Comparison of ENCODE assay signal across 8 mouse cellular contexts in the genomic region with DNA sequence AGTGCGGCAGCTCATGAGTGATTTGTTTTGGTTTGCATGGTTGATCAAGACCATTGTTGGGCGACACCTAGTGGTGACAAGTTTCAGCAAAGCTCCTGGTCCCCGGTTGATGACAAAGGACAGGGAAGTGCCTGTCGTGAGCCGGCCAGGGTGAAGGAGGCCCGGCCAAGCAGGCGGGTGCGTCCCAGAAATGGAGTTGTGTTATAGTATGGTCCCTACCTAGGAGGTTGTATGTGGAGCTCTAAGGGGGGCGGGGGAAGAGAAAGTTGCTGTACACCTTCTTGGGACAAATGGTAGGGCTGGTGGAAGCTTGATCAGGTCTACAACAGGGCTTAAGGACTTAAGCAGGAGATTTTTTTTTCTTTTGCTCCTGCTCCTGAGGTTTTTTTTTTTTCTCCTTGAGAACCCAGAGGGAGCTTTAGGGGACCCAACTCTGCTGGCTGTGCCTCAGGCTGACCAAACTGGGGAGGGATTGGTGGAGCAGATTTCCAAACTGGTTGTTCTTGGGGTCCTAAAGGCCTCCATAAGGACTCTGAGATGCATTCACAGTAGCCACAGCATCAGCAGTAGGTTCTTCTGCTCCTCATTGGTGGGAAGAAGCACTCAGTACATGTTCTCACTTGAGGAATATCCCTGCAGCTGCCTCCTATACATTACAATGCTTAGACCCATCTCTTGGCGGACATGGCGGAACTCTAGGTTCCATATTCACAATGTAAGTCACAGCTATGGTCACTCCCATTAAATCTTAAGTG. TPM values are rescaled to one million over a fixed set of nuclear protein-coding genes. Genes with fewer than 3 reads are reported as not detected.
DNase-seq lines count a peak whose midpoint lies in the region; ATAC-seq and TF ChIP-seq lines count a peak whose summit lies in the region.

No protein-coding gene starts in this region.

- H3K27me3 ChIP-seq in forebrain, embryonic 15.5 days = no peaks in the 10 kb centered on the region

- DNase-seq in ES-E14 (ENCODE audit: low read depth, low spot score) = peak; percentile 100
- DNase-seq in cerebellum, adult 11-12 months = peak; percentile 76
- peak; percentile 69 for DNase-seq in heart, postnatal 25 days (ENCODE audit: low spot score)
- peak; percentile 81 to 94 for DNase-seq in layer of hippocampus, adult 18-20 months (ENCODE audit: low spot score in 2 of 2)
- DNase-seq in lung, adult 2 months = peak; percentile 96
- peak; percentile 60 to 68 for DNase-seq in thymus, adult 18-20 months

- no peaks in the 10 kb centered on the region for H3K4me1 ChIP-seq in ES-E14 (ENCODE audit: control insufficient read depth in 2 of 2, insufficient read depth in 2 of 2, low read length in 2 of 2, poor library complexity in 1 of 2)
- H3K4me1 ChIP-seq in forebrain, embryonic 15.5 days = no peaks in the 10 kb centered on the region
- H3K4me1 ChIP-seq in lung, adult 2 months (ENCODE audit: control insufficient read depth, insufficient read depth, low read length) = no peaks in the 10 kb centered on the region

- no peak overlapping the region for H3K4me3 ChIP-seq in ES-E14 (ENCODE audit: insufficient read depth in 1 of 2, low read depth in 1 of 2, low read length in 2 of 2, poor library complexity in 1 of 2, severe bottlenecking in 1 of 2)
- peak overlapping the region; percentile 18 for H3K4me3 ChIP-seq in forebrain, embryonic 15.5 days
- peak overlapping the region; percentile 68 for H3K4me3 ChIP-seq in lung, adult 2 months (replicated peaks; ENCODE audit: extremely low read depth, low read depth, low read length)

- peak overlapping the region; percentile 17; the same call in 1 of the 2 replicates for H3K4me2 ChIP-seq in forebrain, embryonic 15.5 days (replicated peaks)

- no peak for TF ChIP-seq POLR2A in lung, adult 2 months (IDR thresholded peaks at IDR 0.05; ENCODE audit: borderline replicate concordance, extremely low read depth, low read depth, low read length)

- no peaks in the 10 kb centered on the region for H3K36me3 ChIP-seq in ES-E14 (ENCODE audit: control insufficient read depth, insufficient read depth, low read length, poor library complexity, severe bottlenecking)
- H3K36me3 ChIP-seq in forebrain, embryonic 15.5 days = no peaks in the 10 kb centered on the region

- no peak overlapping the region for H3K9ac ChIP-seq in ES-E14 (ENCODE audit: insufficient read depth, low read depth, low read length, poor library complexity, severe bottlenecking)
- no peak overlapping the region for H3K9ac ChIP-seq in forebrain, embryonic 15.5 days (replicated peaks)

- WGBS in forebrain, embryonic 15.5 days = 8% methylated on average over 11 of the region's 11 CpGs
- WGBS in lung, adult 2 months = 8% methylated on average over 11 of the region's 11 CpGs

- no peak overlapping the region for H3K27ac ChIP-seq in ES-E14 (ENCODE audit: insufficient read depth, low read depth, low read length, poor library complexity, severe bottlenecking)
- no peak overlapping the region for H3K27ac ChIP-seq in forebrain, embryonic 15.5 days (replicated peaks)

- intact Hi-C loops in heart, postnatal 25 days (cut with DNase I) = loop anchor here (2.0 kb wide), 1 partner anchor 88 kb away; no protein-coding TSS in a partner anchor

- TF ChIP-seq CTCF in lung, adult 2 months (IDR thresholded peaks at IDR 0.05; ENCODE audit: insufficient read depth, low read length) = peak; percentile 71

- in situ Hi-C loops in ES-E14 (cut with MboI; ENCODE audit: low sequenced_read_pairs in 2 of 2, unreplicated experiment in 2 of 2) = no loop called here

- ATAC-seq in forebrain, embryonic 15.5 days (replicated peaks) = peak; percentile 98
- peak; percentile 100 for ATAC-seq in neutrophil, adult 5-6 weeks (ENCODE audit: extremely low read depth, insufficient number of reproducible peaks, low FRiP score, poor library complexity, severe bottlenecking)

- peaks cover 2% of the 10 kb centered on the region; the same call in 1 of the 2 replicates for H3K9me3 ChIP-seq in ES-E14 (ENCODE audit: control insufficient read depth, insufficient read depth, low read depth, low read length)
- no peaks in the 10 kb centered on the region for H3K9me3 ChIP-seq in forebrain, embryonic 15.5 days

TF ChIP-seq in ES-E14, 5 proteins besides CTCF, POLR2A, EP300 and RAD21:
- TF ChIP-seq ZC3H11A (IDR thresholded peaks at IDR 0.05; ENCODE audit: borderline replicate concordance, low read depth, low read length) (no peak), HCFC1 (IDR thresholded peaks at IDR 0.05; ENCODE audit: borderline replicate concordance, insufficient read depth, low read length) (no peak), CHD2 (IDR thresholded peaks at IDR 0.05; ENCODE audit: low read depth, low read length) (no peak), ZNF384 (IDR thresholded peaks at IDR 0.05; ENCODE audit: low read depth, low read length) (0 out of 2 replicates have a peak, but pooled peaks have one; percentile 29), MAFK (IDR thresholded peaks at IDR 0.05; ENCODE audit: insufficient read depth, low read depth, low read length) (no peak)

RNA-seq across cellular contexts. Expression of gene Ifna13, which starts 3.0 kb away (rescaled TPM):
- not detected in 2 replicates for total RNA-seq in ES-E14 (2012; rRNA removed)
- polyA plus RNA-seq in forebrain, embryonic 15.5 days (2015; fragmentation: Nextera tagmentation; extraction: Ambion mirVana) = not detected in 2 replicates
- total RNA-seq in heart, postnatal 25 days (2021) = not detected
- not detected for total RNA-seq in layer of hippocampus, adult 18-20 months (2021)
- polyA plus RNA-seq in lung, adult 2 months (2012; rRNA removed) = not detected in 2 replicates
- not detected in 2 replicates for total RNA-seq in neutrophil, adult 5-6 weeks (2017)

RNA-seq across cellular contexts. Expression of gene C87499, which starts 7.0 kb away (rescaled TPM):
- not detected in 2 replicates for total RNA-seq in ES-E14 (2012; rRNA removed)
- not detected in 2 replicates for polyA plus RNA-seq in forebrain, embryonic 15.5 days (2015; fragmentation: Nextera tagmentation; extraction: Ambion mirVana)
- total RNA-seq in heart, postnatal 25 days (2021) = not detected
- total RNA-seq in layer of hippocampus, adult 18-20 months (2021) = not detected
- polyA plus RNA-seq in lung, adult 2 months (2012; rRNA removed) = not detected in 2 replicates
- not detected in 2 replicates for total RNA-seq in neutrophil, adult 5-6 weeks (2017)

RNA-seq across cellular contexts. Expression of gene Ifna16, which starts 35.5 kb away (rescaled TPM):
- total RNA-seq in ES-E14 (2012; rRNA removed) = not detected in 2 replicates
- not detected in 2 replicates for polyA plus RNA-seq in forebrain, embryonic 15.5 days (2015; fragmentation: Nextera tagmentation; extraction: Ambion mirVana)
- not detected for total RNA-seq in heart, postnatal 25 days (2021)
- not detected for total RNA-seq in layer of hippocampus, adult 18-20 months (2021)
- polyA plus RNA-seq in lung, adult 2 months (2012; rRNA removed) = not detected in 2 replicates
- not detected in 2 replicates for total RNA-seq in neutrophil, adult 5-6 weeks (2017)

RNA-seq across cellular contexts. Expression of gene Ifna12, which starts 38.1 kb away (rescaled TPM):
- total RNA-seq in ES-E14 (2012; rRNA removed) = not detected in 2 replicates
- not detected in 2 replicates for polyA plus RNA-seq in forebrain, embryonic 15.5 days (2015; fragmentation: Nextera tagmentation; extraction: Ambion mirVana)
- not detected for total RNA-seq in heart, postnatal 25 days (2021)
- total RNA-seq in layer of hippocampus, adult 18-20 months (2021) = not detected
- not detected in 2 replicates for polyA plus RNA-seq in lung, adult 2 months (2012; rRNA removed)
- total RNA-seq in neutrophil, adult 5-6 weeks (2017) = not detected in 2 replicates

RNA-seq across cellular contexts. Expression of gene Ifna2, which starts 42.5 kb away (rescaled TPM):
- not detected in 2 replicates for total RNA-seq in ES-E14 (2012; rRNA removed)
- not detected in 2 replicates for polyA plus RNA-seq in forebrain, embryonic 15.5 days (2015; fragmentation: Nextera tagmentation; extraction: Ambion mirVana)
- not detected for total RNA-seq in heart, postnatal 25 days (2021)
- not detected for total RNA-seq in layer of hippocampus, adult 18-20 months (2021)
- not detected in 2 replicates for polyA plus RNA-seq in lung, adult 2 months (2012; rRNA removed)
- not detected in 2 replicates for total RNA-seq in neutrophil, adult 5-6 weeks (2017)

Comparison
In these comparisons a context has a peak if more than half of its experiments do, and no peak if none do; other contexts are left out.
1. H3K4me3 ChIP-seq: peak in forebrain, embryonic 15.5 days (single experiment) and lung, adult 2 months (single experiment); none in ES-E14 (0 of 2).
2. Peak in every context shown above with its lines, with median percentiles within 50 percentile points of each other: DNase-seq.